Comparison of ENCODE assay signal across 16 mouse cellular contexts in the genomic region with DNA sequence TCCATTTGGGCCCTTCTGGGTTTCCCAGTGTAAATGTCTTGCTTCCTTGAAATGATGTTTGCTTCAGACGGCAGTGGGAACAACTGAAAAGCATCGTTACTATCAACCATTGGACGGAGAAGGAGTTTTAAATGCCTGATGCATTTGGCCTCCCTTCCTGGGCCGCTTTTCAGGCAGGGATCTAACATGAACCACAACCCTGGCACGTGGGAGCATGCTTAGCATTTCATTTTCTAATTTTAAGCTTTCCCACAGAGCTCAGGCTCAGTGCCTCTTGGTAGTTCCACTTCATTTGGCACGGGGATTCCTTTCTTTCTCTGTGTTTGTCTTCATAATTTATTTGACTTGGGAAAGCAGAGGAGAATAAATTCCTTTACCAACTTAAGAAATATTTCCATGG.
DNase-seq lines count a peak whose midpoint lies in the region; ATAC-seq lines count a peak whose summit lies in the region.
"Had no signal": no experiment of that assay in that cellular context is flagged by ENCODE, and none has a peak within 500 bp of the region (broad histone marks: within the 10 kb centered on the region; RNA-seq: fewer than 3 reads in every experiment).

No protein-coding gene starts in this region.

- H3K9ac ChIP-seq in forebrain, embryonic 14.5 days (ENCODE audit: low read length): no peak overlapping the region
- no peak overlapping the region for H3K9ac ChIP-seq in forebrain, embryonic 11.5 days (ENCODE audit: low read length)
- no peak overlapping the region for H3K9ac ChIP-seq in liver, embryonic 12.5 days
- H3K9ac ChIP-seq: lung, embryonic 15.5 days had no signal

- no peaks in the 10 kb centered on the region for H3K27me3 ChIP-seq in forebrain, embryonic 14.5 days (replicated peaks; ENCODE audit: control insufficient read depth, insufficient read depth, low read length)
- H3K27me3 ChIP-seq in forebrain, embryonic 11.5 days (ENCODE audit: control insufficient read depth, insufficient read depth, low read length): no peaks in the 10 kb centered on the region
- H3K27me3 ChIP-seq in liver, embryonic 12.5 days (replicated peaks): no peaks in the 10 kb centered on the region
- H3K27me3 ChIP-seq: lung, embryonic 15.5 days; megakaryocyte, embryonic 14.5 days had no signal

- no peaks in the 10 kb centered on the region for H3K4me1 ChIP-seq in forebrain, embryonic 14.5 days (ENCODE audit: control insufficient read depth, insufficient read depth, low read length)
- no peaks in the 10 kb centered on the region for H3K4me1 ChIP-seq in forebrain, embryonic 11.5 days (replicated peaks; ENCODE audit: control insufficient read depth, insufficient read depth, low read length)
- H3K4me1 ChIP-seq in liver, embryonic 12.5 days: no peaks in the 10 kb centered on the region
- H3K4me1 ChIP-seq: hindbrain, embryonic 10.5 days; lung, embryonic 15.5 days; megakaryocyte, embryonic 14.5 days had no signal

- no peak overlapping the region for H3K4me3 ChIP-seq in forebrain, embryonic 14.5 days (ENCODE audit: low read depth, low read length)
- no peak overlapping the region for H3K4me3 ChIP-seq in forebrain, embryonic 11.5 days (ENCODE audit: low read depth, low read length)
- no peak overlapping the region for H3K4me3 ChIP-seq in liver, embryonic 12.5 days
- H3K4me3 ChIP-seq: hindbrain, embryonic 10.5 days; lung, embryonic 15.5 days; megakaryocyte, embryonic 14.5 days had no signal

- no peak overlapping the region for H3K27ac ChIP-seq in forebrain, embryonic 14.5 days (ENCODE audit: low read depth, low read length)
- H3K27ac ChIP-seq in forebrain, embryonic 11.5 days (ENCODE audit: low read depth, low read length): no peak overlapping the region
- H3K27ac ChIP-seq in liver, embryonic 12.5 days: no peak overlapping the region
- H3K27ac ChIP-seq: hindbrain, embryonic 10.5 days; lung, embryonic 15.5 days had no signal

- no peak overlapping the region for H3K4me2 ChIP-seq in forebrain, embryonic 14.5 days (ENCODE audit: low read length)
- no peak overlapping the region for H3K4me2 ChIP-seq in forebrain, embryonic 11.5 days (ENCODE audit: low read depth, low read length, severe bottlenecking)
- no peak overlapping the region for H3K4me2 ChIP-seq in liver, embryonic 12.5 days
- H3K4me2 ChIP-seq: heart, embryonic 11.5 days; lung, embryonic 15.5 days had no signal

- DNase-seq in forebrain, embryonic 14.5 days (ENCODE audit: low spot score): peak; percentile 12
- no peak for DNase-seq in forebrain, embryonic 11.5 days (ENCODE audit: low spot score)
- peak; percentile 1 for DNase-seq in kidney, postnatal 14 days
- no peak for DNase-seq in kidney, adult 9 months
- peak; percentile 12 to 76 for DNase-seq in left cerebral cortex, postnatal 25 days (ENCODE audit: low spot score in 2 of 2)
- no peak for DNase-seq in spleen, postnatal 14 days (ENCODE audit: low spot score in 2 of 2)
- no peak for DNase-seq in cerebellum, adult 8-10 months
- DNase-seq: adrenal gland, adult 8-10 months; layer of hippocampus, postnatal 36 days; thymus, postnatal 25 days had no signal

- no peaks in the 10 kb centered on the region for H3K36me3 ChIP-seq in forebrain, embryonic 14.5 days (ENCODE audit: control insufficient read depth, insufficient read depth, low read length)
- H3K36me3 ChIP-seq in forebrain, embryonic 11.5 days (ENCODE audit: control insufficient read depth, insufficient read depth, low read length): no peaks in the 10 kb centered on the region
- H3K36me3 ChIP-seq in liver, embryonic 12.5 days: no peaks in the 10 kb centered on the region
- H3K36me3 ChIP-seq: hindbrain, embryonic 10.5 days; lung, embryonic 15.5 days had no signal

- 71% methylated on average over 6 of the region's 6 CpGs for WGBS in forebrain, embryonic 14.5 days
- WGBS in forebrain, embryonic 11.5 days: 83% methylated on average over 6 of the region's 6 CpGs
- 69% methylated on average over 6 of the region's 6 CpGs for WGBS in liver, embryonic 12.5 days (ENCODE audit: insufficient replicate concordance)

- intact Hi-C loops in left cerebral cortex, postnatal 25 days (cut with DNase I): no loop called here

- no peaks in the 10 kb centered on the region for H3K9me3 ChIP-seq in forebrain, embryonic 14.5 days (replicated peaks; ENCODE audit: control insufficient read depth, low read length)
- no peaks in the 10 kb centered on the region for H3K9me3 ChIP-seq in forebrain, embryonic 11.5 days (ENCODE audit: control insufficient read depth, low read length)
- H3K9me3 ChIP-seq in liver, embryonic 12.5 days (replicated peaks): no peaks in the 10 kb centered on the region
- H3K9me3 ChIP-seq: hindbrain, embryonic 10.5 days; lung, embryonic 15.5 days; megakaryocyte, embryonic 14.5 days had no signal

- ATAC-seq in forebrain, embryonic 14.5 days: no peak
- no peak for ATAC-seq in forebrain, embryonic 11.5 days (replicated peaks; ENCODE audit: low FRiP score)
- no peak for ATAC-seq in liver, embryonic 12.5 days
- ATAC-seq: intestine, embryonic 16.5 days had no signal

Comparison
In these comparisons a context has a peak if more than half of its experiments do, and no peak if none do; other contexts are left out.
1. DNase-seq: peak in forebrain, embryonic 14.5 days (single experiment), kidney, postnatal 14 days (single experiment) and left cerebral cortex, postnatal 25 days (2 of 2); none in forebrain, embryonic 11.5 days (single experiment), kidney, adult 9 months (single experiment), spleen, postnatal 14 days (0 of 2) and cerebellum, adult 8-10 months (single experiment).